Comparison of ENCODE assay signal across 29 mouse cellular contexts in genomic region chr12:26756284-26756683, GRCm38 (mm10).
DNase-seq lines count a peak whose midpoint lies in the region; ATAC-seq and TF ChIP-seq lines count a peak whose summit lies in the region.
"Had no signal": no experiment of that assay in that cellular context is flagged by ENCODE, and none has a peak within 500 bp of the region (broad histone marks: within the 10 kb centered on the region; RNA-seq: fewer than 3 reads in every experiment).

No protein-coding gene starts in this region.

- no peaks in the 10 kb centered on the region for H3K36me3 ChIP-seq in hindbrain, postnatal 0 days (ENCODE audit: insufficient read depth, low read length)
- no peaks in the 10 kb centered on the region for H3K36me3 ChIP-seq in hindbrain, embryonic 11.5 days (ENCODE audit: control insufficient read depth, insufficient read depth, low read length)
- H3K36me3 ChIP-seq: forebrain, embryonic 12.5 days; limb, embryonic 10.5 days; limb, embryonic 15.5 days; liver, embryonic 13.5 days; neural tube, embryonic 15.5 days had no signal

- peak; percentile 66; the same call in 1 of the 2 replicates for ATAC-seq in hindbrain, postnatal 0 days
- no peak for ATAC-seq in hindbrain, embryonic 11.5 days (ENCODE audit: low FRiP score)
- ATAC-seq: intestine, embryonic 16.5 days; lung, postnatal 0 days had no signal

- 27% methylated on average over 2 of the region's 2 CpGs for WGBS in hindbrain, postnatal 0 days
- WGBS in hindbrain, embryonic 11.5 days, result 28% methylated on average over 2 of the region's 2 CpGs

- H3K9ac ChIP-seq in hindbrain, postnatal 0 days (replicated peaks; ENCODE audit: low read length), result no peak overlapping the region
- H3K9ac ChIP-seq in hindbrain, embryonic 11.5 days (ENCODE audit: low read depth, low read length), result no peak overlapping the region
- H3K9ac ChIP-seq: forebrain, embryonic 12.5 days; limb, embryonic 15.5 days; liver, embryonic 13.5 days; neural tube, embryonic 15.5 days had no signal

- no peak overlapping the region for H3K4me3 ChIP-seq in hindbrain, postnatal 0 days (ENCODE audit: low read length)
- H3K4me3 ChIP-seq in hindbrain, embryonic 11.5 days (ENCODE audit: low read depth, low read length), result no peak overlapping the region
- H3K4me3 ChIP-seq: forebrain, embryonic 12.5 days; limb, embryonic 10.5 days; limb, embryonic 15.5 days; liver, embryonic 13.5 days; megakaryocyte, embryonic 14.5 days; neural tube, embryonic 15.5 days had no signal

- no peaks in the 10 kb centered on the region for H3K27me3 ChIP-seq in hindbrain, postnatal 0 days (ENCODE audit: insufficient read depth, low read length)
- no peaks in the 10 kb centered on the region for H3K27me3 ChIP-seq in hindbrain, embryonic 11.5 days (ENCODE audit: control insufficient read depth, insufficient read depth, low read length)
- H3K27me3 ChIP-seq: CH12.LX; forebrain, embryonic 12.5 days; limb, embryonic 15.5 days; liver, embryonic 13.5 days; megakaryocyte, embryonic 14.5 days; neural tube, embryonic 15.5 days had no signal

- peak; percentile 17 to 27 for DNase-seq in cerebellum, postnatal 10 days
- no peak for DNase-seq in cerebellum, adult 11-12 months
- peak; percentile 56 for DNase-seq in hindbrain, postnatal 0 days (ENCODE audit: low spot score)
- no peak for DNase-seq in hindbrain, embryonic 11.5 days (ENCODE audit: low spot score)
- DNase-seq in mesoderm, embryonic 11.5 days (ENCODE audit: low read depth, low spot score), result peak; percentile 28
- peak; percentile 7 for DNase-seq in retina, postnatal 1 day
- DNase-seq in adrenal gland, postnatal 14 days, result no peak
- DNase-seq: adrenal gland, postnatal 10 days; cerebellum, adult 18-20 months; cerebellum, postnatal 14 days; gastrocnemius, postnatal 14 days; heart, postnatal 36 days; kidney, adult 9 months; kidney, postnatal 10 days; layer of hippocampus, adult 9-11 months; liver, embryonic 13.5 days; lung, adult 18-20 months; lung, postnatal 4 days; right cerebral cortex, postnatal 4 days had no signal

- H3K9me3 ChIP-seq in hindbrain, postnatal 0 days (ENCODE audit: low read length), result no peaks in the 10 kb centered on the region
- H3K9me3 ChIP-seq in hindbrain, embryonic 11.5 days (ENCODE audit: control insufficient read depth, low read length), result no peaks in the 10 kb centered on the region
- H3K9me3 ChIP-seq: forebrain, embryonic 12.5 days; limb, embryonic 10.5 days; limb, embryonic 15.5 days; liver, embryonic 13.5 days; neural tube, embryonic 15.5 days had no signal

- no peak overlapping the region for H3K27ac ChIP-seq in hindbrain, postnatal 0 days
- H3K27ac ChIP-seq in hindbrain, embryonic 11.5 days (ENCODE audit: low read depth, low read length), result no peak overlapping the region
- H3K27ac ChIP-seq: forebrain, embryonic 12.5 days; limb, embryonic 15.5 days; liver, embryonic 13.5 days; neural tube, embryonic 15.5 days; stomach, postnatal 0 days had no signal

- H3K4me1 ChIP-seq in hindbrain, postnatal 0 days (ENCODE audit: insufficient read depth, low read length), result no peaks in the 10 kb centered on the region
- H3K4me1 ChIP-seq in hindbrain, embryonic 11.5 days (replicated peaks; ENCODE audit: control insufficient read depth, insufficient read depth, low read length), result no peaks in the 10 kb centered on the region
- H3K4me1 ChIP-seq: liver, embryonic 13.5 days; megakaryocyte, embryonic 14.5 days had no signal

- no peak overlapping the region for H3K4me2 ChIP-seq in hindbrain, postnatal 0 days (ENCODE audit: low read depth, low read length)
- no peak overlapping the region for H3K4me2 ChIP-seq in hindbrain, embryonic 11.5 days (replicated peaks; ENCODE audit: low read depth, low read length)
- H3K4me2 ChIP-seq: forebrain, embryonic 12.5 days; heart, embryonic 11.5 days; limb, embryonic 15.5 days; liver, embryonic 13.5 days; neural tube, embryonic 15.5 days had no signal

- TF ChIP-seq CTCF in hindbrain, postnatal 0 days (IDR thresholded peaks at IDR 0.05; ENCODE audit: low read depth), result no peak

Comparison
In these comparisons a context has a peak if more than half of its experiments do, and no peak if none do; other contexts are left out.
1. DNase-seq: peak in cerebellum, postnatal 10 days (2 of 2), hindbrain, postnatal 0 days (single experiment), mesoderm, embryonic 11.5 days (single experiment) and retina, postnatal 1 day (single experiment); none in cerebellum, adult 11-12 months (single experiment), hindbrain, embryonic 11.5 days (single experiment) and adrenal gland, postnatal 14 days (single experiment).